Mouse (Mus musculus): ENCODE measurements around the gene Zfp593.

Gene Zfp593

DNA sequence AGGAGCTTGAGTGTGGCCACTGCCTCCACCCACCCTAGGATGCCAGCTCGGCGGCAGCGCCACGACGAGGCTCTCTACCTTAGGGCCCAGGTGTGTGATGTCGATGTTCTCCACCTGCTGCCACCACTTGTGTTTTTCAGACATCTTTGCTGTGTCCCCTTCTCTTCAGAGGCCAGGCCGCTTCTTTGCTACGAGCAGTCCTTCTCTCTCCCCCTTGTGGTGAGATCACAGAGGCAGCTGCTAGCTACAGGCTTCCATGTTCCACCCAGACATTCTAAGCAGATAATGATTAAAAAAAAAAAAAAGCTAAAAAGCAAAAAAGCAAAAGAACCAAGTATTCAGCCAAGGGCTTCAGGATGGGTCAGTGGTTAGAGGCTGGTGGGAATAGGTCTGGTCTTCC lies 18.2 kb downstream of the Zfp593 start, which contains the start of gene Catsper4:
Gene Catsper4, minus strand, starts transcription at position 190 of the 400 bp plus-strand sequence.
- no peak for DNase-seq (ENCODE audit: low spot score in 2 of 2)

DNA sequence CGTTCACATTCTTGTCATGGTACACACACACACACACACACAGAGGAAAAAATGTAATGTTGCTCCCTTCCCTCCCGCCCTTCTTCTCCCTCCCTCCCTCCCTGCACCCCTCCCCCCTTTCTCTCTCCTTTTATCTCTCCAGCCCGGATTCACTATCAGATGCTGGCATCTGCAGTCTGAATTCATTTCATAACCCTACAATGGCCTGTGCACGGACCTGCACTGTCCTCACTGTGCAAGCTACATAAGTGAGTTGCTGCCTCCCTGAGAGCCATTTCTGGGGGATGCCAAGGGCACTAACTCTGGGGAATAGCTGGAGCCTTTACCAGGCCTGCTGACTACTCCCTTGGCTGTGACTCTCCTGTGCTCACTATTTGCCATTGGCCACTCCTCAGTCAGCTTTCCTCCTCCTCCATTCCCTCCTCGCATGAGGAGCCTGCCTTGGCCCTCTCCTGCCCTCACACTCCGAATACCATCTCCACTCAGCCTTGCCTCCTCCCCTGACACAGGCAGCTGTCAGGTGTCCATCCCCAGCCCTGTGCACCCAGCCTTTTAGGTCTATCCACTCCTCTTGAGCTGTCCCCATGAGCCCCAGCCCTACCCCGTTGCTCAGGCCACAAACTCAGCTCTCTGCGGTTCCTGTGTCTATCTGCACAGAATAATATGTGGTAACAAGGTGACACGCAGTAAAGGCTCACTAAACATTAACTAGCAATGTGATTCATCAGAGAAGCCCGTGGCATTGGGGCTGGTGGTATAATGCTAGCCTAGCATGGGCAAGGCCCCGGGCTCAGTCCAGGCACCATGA lies 22.4 kb downstream of the Zfp593 start:
- no peak for DNase-seq (ENCODE audit: low spot score in 2 of 2)

DNA sequence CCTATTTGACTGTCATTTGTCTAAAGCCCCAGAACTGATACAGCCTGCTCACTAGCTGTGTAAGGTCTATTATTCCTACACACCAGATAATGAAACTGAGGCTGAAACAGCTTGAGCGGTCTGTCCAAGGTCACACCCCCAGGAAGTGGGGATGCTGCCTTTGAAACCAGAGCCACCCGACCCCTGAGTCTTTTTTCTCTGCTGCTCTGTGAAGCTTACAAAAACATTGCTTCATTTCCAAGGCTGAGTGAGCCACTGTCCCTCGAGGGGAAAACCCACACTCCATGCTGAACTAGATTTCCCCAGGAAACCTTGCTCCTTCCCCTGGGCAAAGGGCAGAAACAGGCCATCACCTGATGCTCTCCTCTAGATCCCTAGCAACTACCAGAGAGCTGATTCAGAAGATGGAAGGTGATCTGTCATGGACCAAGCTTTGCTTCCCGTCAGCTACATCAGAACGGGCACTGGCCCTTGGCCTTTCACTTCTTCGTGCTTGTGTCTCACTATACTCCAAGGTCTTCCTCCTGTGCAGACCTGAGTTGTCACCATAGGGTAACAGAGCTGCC lies 38.8 kb downstream of the Zfp593 start:
- DNase-seq (ENCODE audit: low spot score in 2 of 2) = no peak

DNA sequence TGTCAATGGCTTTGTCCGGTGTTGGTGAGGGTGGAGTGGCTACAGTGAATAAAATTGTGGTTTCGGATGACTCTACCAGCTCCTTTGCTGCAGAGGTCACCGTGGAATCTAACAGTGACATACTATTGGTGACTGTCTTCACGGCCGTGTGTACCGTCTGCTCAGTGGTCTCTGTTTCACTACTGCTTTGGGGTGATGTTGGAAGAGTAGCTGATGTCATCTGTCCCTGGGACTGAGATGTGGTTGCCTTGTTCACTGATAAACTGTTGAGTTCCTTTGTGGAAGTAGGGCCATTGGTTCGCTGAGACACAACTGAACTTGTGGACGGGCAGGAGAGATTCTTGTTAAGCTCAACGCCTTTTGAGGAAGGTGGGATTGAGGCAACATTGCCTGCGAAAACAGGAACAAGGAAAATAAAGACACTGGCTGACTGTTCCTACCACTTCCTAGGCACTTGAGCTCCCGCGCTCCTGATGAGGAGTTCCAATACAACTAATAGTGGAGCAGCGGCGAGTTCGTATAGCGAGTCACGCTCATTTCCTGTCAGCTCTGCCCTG lies 42.0 kb downstream of the Zfp593 start:
- DNase-seq (ENCODE audit: low spot score in 2 of 2) = no peak

DNA sequence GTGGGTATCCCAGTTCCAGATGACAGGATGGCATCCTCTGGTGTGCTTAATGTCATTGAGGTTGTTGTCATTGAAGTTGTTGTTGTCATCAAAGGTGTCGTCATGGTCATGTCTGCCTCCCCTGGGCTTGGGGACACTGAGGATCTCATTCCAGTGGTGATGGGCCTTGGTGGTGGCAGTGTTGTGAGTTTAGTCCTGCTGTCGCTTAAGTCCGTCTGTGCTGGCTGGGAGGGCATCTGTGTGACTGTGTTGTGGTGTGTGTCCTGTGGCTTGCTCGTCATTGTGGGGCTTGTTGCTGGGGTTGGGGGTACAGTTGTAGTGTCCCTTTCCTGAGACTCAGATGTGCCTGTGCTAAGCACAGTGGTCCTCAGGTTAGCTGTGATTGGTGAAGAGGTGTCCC lies 42.5 kb downstream of the Zfp593 start, which contains the start of gene Gm7534:
Gene Gm7534, minus strand, starts transcription at position 101 of the 400 bp plus-strand sequence.
- DNase-seq (ENCODE audit: low spot score in 2 of 2) = no peak

DNA sequence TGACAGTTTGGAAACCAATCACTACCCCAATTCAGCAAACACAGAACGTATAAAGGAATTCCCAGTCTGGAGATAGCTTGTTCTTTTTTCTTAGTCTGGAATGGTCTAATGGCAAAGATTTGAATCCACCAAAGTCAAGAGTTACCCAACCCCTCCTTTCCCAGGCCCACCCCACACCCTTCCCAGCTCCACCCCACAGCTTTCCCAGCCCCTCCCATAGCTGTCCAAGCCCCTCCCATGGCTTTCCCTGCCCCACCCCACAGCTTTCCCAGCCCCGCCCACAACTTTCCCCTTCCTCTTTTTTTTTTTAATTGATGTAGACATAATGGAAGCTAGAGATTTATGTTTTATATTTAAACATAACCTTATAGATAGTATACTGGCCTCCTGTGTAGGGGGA lies 46.0 kb downstream of the Zfp593 start:
- no peak for DNase-seq (ENCODE audit: low spot score in 2 of 2)

Data from spleen, postnatal 4 days (tissue).